Mouse (Mus musculus): ENCODE measurements around the gene 3110001I22Rik. TPM values are rescaled to one million over a fixed set of nuclear protein-coding genes. Genes with fewer than 3 reads are reported as not detected.

The 3110001I22Rik gene
- total and polyA plus RNA-seq, 3 experiments = 0.94 to 13.2 (median 11.1) TPM

DNA sequence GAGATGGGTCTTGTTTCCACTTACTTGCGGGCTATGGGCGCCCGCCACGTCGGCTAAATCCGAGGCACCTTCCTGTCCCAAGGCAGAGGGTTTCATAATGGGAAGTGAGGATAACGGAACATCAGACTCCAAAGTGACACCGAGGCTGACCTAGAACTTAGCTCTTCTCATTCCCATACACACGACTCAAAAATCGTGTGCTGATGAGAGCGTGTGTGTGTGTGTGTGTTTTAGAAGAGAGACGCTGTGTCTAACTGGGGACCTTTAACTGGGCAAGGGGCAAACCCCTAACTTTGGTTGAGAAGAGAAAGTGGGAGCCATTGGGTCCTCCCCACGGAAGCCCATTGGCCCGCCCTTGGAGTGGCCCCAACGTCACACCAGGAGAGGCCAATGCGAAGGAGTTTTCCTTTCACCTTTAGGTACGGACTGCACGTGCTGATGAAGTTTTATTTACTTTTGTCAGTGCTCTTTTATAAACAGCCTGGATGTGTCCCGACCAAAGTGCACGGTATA, 713 bp downstream of the 3110001I22Rik start:
- ATAC-seq (ENCODE audit: extremely low read depth, insufficient number of reproducible peaks, low FRiP score, poor library complexity, severe bottlenecking) = peak; percentile 54
- peaks cover 30% of the 10 kb centered on the region for H3K36me3 ChIP-seq (replicated peaks)
- TF ChIP-seq GATA1 (IDR thresholded peaks at IDR 0.05; ENCODE audit: borderline replicate concordance, low read length) (no peak), POLR2AphosphoS5 (IDR thresholded peaks at IDR 0.05; ENCODE audit: insufficient replicate concordance, low read depth, low read length) (no peak), GATA2 (IDR thresholded peaks at IDR 0.05; ENCODE audit: borderline replicate concordance, low read depth, low read length) (no peak), TAL1 (conservative IDR thresholded peaks at IDR 0.05; ENCODE audit: low read depth, low read length) (no peak), CTCF (IDR thresholded peaks at IDR 0.05; ENCODE audit: low read depth, low read length) (no peak)
- DNase-seq (ENCODE audit: low spot score) = peak; percentile 88
- peak overlapping the region; percentile 98 for H3K4me3 ChIP-seq (ENCODE audit: low read depth, low read length)
- H3K4me1 ChIP-seq (ENCODE audit: insufficient read depth, low read depth, low read length) = peaks cover 37% of the 10 kb centered on the region
- no peaks in the 10 kb centered on the region for H3K9me3 ChIP-seq (replicated peaks)
- H3K27me3 ChIP-seq (ENCODE audit: insufficient read depth, low read length) = no peaks in the 10 kb centered on the region

GRCm38 (mm10) chr16:13673114-13673513, 1.4 kb downstream of the 3110001I22Rik start:
- ATAC-seq (ENCODE audit: extremely low read depth, insufficient number of reproducible peaks, low FRiP score, poor library complexity, severe bottlenecking) = no peak
- Histone ChIP-seq H3K9me3 (replicated peaks) (no peaks in the 10 kb centered on the region), H3K4me1 (ENCODE audit: insufficient read depth, low read depth, low read length) (peaks cover 36% of the 10 kb centered on the region), H3K4me3 (ENCODE audit: low read depth, low read length) (peak overlapping the region; percentile 98; the same call in 1 of the 2 replicates), H3K27me3 (ENCODE audit: insufficient read depth, low read length) (no peaks in the 10 kb centered on the region), H3K36me3 (replicated peaks) (peaks cover 36% of the 10 kb centered on the region)
- no peak for TF ChIP-seq GATA2 (IDR thresholded peaks at IDR 0.05; ENCODE audit: borderline replicate concordance, low read depth, low read length)
- TF ChIP-seq CTCF (IDR thresholded peaks at IDR 0.05; ENCODE audit: low read depth, low read length) = no peak
- no peak for TF ChIP-seq POLR2AphosphoS5 (IDR thresholded peaks at IDR 0.05; ENCODE audit: insufficient replicate concordance, low read depth, low read length)
- TF ChIP-seq TAL1 (conservative IDR thresholded peaks at IDR 0.05; ENCODE audit: low read depth, low read length) = no peak
- no peak for TF ChIP-seq GATA1 (IDR thresholded peaks at IDR 0.05; ENCODE audit: borderline replicate concordance, low read length)
- no peak for DNase-seq (ENCODE audit: low spot score)

DNA sequence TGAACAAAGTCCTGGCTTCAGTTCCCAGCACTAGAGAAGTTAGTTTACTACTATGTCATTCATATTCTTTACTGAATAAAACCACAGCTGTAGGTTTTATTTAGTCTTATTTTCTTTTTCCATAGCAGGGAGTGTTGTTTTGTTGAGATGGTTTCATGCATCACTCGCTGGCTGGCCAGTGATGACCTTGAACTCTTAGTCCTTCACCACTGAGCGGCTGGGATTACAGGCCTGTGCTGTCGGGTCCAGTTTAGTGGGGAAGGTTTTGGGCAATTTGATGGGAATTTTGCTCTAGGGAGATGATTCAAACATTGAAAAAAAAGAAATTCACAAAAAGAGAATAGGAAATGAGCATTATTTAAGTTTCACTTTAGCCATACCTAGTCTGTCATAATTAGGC, 2.8 kb downstream of the 3110001I22Rik start:
- no peak for ATAC-seq (ENCODE audit: extremely low read depth, insufficient number of reproducible peaks, low FRiP score, poor library complexity, severe bottlenecking)
- Histone ChIP-seq H3K9me3 (replicated peaks) (no peaks in the 10 kb centered on the region), H3K36me3 (replicated peaks) (peaks cover 43% of the 10 kb centered on the region), H3K4me3 (ENCODE audit: low read depth, low read length) (no peak overlapping the region), H3K27me3 (ENCODE audit: insufficient read depth, low read length) (no peaks in the 10 kb centered on the region), H3K4me1 (ENCODE audit: insufficient read depth, low read depth, low read length) (peaks cover 25% of the 10 kb centered on the region)
- DNase-seq (ENCODE audit: low spot score) = no peak
- no peak for TF ChIP-seq GATA2 (IDR thresholded peaks at IDR 0.05; ENCODE audit: borderline replicate concordance, low read depth, low read length)
- TF ChIP-seq CTCF (IDR thresholded peaks at IDR 0.05; ENCODE audit: low read depth, low read length) = no peak
- no peak for TF ChIP-seq POLR2AphosphoS5 (IDR thresholded peaks at IDR 0.05; ENCODE audit: insufficient replicate concordance, low read depth, low read length)
- TF ChIP-seq TAL1 (conservative IDR thresholded peaks at IDR 0.05; ENCODE audit: low read depth, low read length) = no peak
- TF ChIP-seq GATA1 (IDR thresholded peaks at IDR 0.05; ENCODE audit: borderline replicate concordance, low read length) = no peak

GRCm38 (mm10) chr16:13678601-13679319, 7.0 kb downstream of the 3110001I22Rik start:
- Histone ChIP-seq H3K9me3 (replicated peaks) (no peaks in the 10 kb centered on the region), H3K4me3 (ENCODE audit: low read depth, low read length) (no peak overlapping the region), H3K27me3 (ENCODE audit: insufficient read depth, low read length) (no peaks in the 10 kb centered on the region), H3K36me3 (replicated peaks) (peaks cover 78% of the 10 kb centered on the region), H3K4me1 (ENCODE audit: insufficient read depth, low read depth, low read length) (peaks cover 2% of the 10 kb centered on the region; the same call in 1 of the 2 replicates)
- DNase-seq (ENCODE audit: low spot score) (no peak), ATAC-seq (ENCODE audit: extremely low read depth, insufficient number of reproducible peaks, low FRiP score, poor library complexity, severe bottlenecking) (no peak)
- TF ChIP-seq GATA2 (IDR thresholded peaks at IDR 0.05; ENCODE audit: borderline replicate concordance, low read depth, low read length) (no peak), GATA1 (IDR thresholded peaks at IDR 0.05; ENCODE audit: borderline replicate concordance, low read length) (no peak), POLR2AphosphoS5 (IDR thresholded peaks at IDR 0.05; ENCODE audit: insufficient replicate concordance, low read depth, low read length) (no peak), TAL1 (conservative IDR thresholded peaks at IDR 0.05; ENCODE audit: low read depth, low read length) (no peak), CTCF (IDR thresholded peaks at IDR 0.05; ENCODE audit: low read depth, low read length) (no peak)

DNA sequence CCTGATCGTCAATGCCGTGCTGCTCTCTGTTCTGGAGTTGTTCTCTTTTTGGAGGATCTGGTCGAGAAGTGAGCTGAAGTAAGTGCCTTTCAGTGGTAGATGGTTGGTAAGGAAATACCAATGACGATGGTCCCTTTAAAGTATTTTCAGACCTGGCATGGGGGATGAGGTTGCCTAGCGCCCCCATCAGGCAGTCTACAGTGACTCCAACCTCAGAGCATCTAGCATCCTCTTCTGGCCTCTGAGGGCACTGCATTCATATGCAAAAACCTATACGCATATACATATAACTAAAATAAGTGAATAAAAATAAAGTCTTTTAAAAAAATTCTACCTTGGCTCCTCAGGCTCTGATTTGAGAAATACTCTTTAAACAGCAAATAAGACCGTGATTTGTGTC, 27.3 kb downstream of the 3110001I22Rik start:
- Histone ChIP-seq H3K36me3 (replicated peaks) (peaks cover 90% of the 10 kb centered on the region), H3K27me3 (ENCODE audit: insufficient read depth, low read length) (no peaks in the 10 kb centered on the region), H3K4me1 (ENCODE audit: insufficient read depth, low read depth, low read length) (no peaks in the 10 kb centered on the region), H3K4me3 (ENCODE audit: low read depth, low read length) (no peak overlapping the region), H3K9me3 (replicated peaks) (no peaks in the 10 kb centered on the region)
- TF ChIP-seq GATA1 (IDR thresholded peaks at IDR 0.05; ENCODE audit: borderline replicate concordance, low read length) (no peak), GATA2 (IDR thresholded peaks at IDR 0.05; ENCODE audit: borderline replicate concordance, low read depth, low read length) (no peak), TAL1 (conservative IDR thresholded peaks at IDR 0.05; ENCODE audit: low read depth, low read length) (no peak), POLR2AphosphoS5 (IDR thresholded peaks at IDR 0.05; ENCODE audit: insufficient replicate concordance, low read depth, low read length) (no peak), CTCF (IDR thresholded peaks at IDR 0.05; ENCODE audit: low read depth, low read length) (no peak)
- DNase-seq (ENCODE audit: low spot score) (no peak), ATAC-seq (ENCODE audit: extremely low read depth, insufficient number of reproducible peaks, low FRiP score, poor library complexity, severe bottlenecking) (no peak)

- H3K4me3 ChIP-seq (ENCODE audit: low read depth, low read length) = no peak overlapping the region
- no peaks in the 10 kb centered on the region for H3K27me3 ChIP-seq (ENCODE audit: insufficient read depth, low read length)
- no peak for TF ChIP-seq GATA2 (IDR thresholded peaks at IDR 0.05; ENCODE audit: borderline replicate concordance, low read depth, low read length)
- TF ChIP-seq GATA1 (IDR thresholded peaks at IDR 0.05; ENCODE audit: borderline replicate concordance, low read length) = no peak
- no peak for TF ChIP-seq TAL1 (conservative IDR thresholded peaks at IDR 0.05; ENCODE audit: low read depth, low read length)
- no peak for TF ChIP-seq POLR2AphosphoS5 (IDR thresholded peaks at IDR 0.05; ENCODE audit: insufficient replicate concordance, low read depth, low read length)
- TF ChIP-seq CTCF (IDR thresholded peaks at IDR 0.05; ENCODE audit: low read depth, low read length) = no peak
- no peaks in the 10 kb centered on the region for H3K9me3 ChIP-seq (replicated peaks)
- peaks cover 80% of the 10 kb centered on the region for H3K36me3 ChIP-seq (replicated peaks)
- DNase-seq (ENCODE audit: low spot score) = no peak
- no peak for ATAC-seq (ENCODE audit: extremely low read depth, insufficient number of reproducible peaks, low FRiP score, poor library complexity, severe bottlenecking)
- H3K4me1 ChIP-seq (ENCODE audit: insufficient read depth, low read depth, low read length) = no peaks in the 10 kb centered on the region
Observed at GRCm38 (mm10) chr16:13702184-13702583, 30.5 kb downstream of the 3110001I22Rik start.
